Mouse (Mus musculus): Measurements from ENCODE around the gene Thrb.

Thrb gene

DNA sequence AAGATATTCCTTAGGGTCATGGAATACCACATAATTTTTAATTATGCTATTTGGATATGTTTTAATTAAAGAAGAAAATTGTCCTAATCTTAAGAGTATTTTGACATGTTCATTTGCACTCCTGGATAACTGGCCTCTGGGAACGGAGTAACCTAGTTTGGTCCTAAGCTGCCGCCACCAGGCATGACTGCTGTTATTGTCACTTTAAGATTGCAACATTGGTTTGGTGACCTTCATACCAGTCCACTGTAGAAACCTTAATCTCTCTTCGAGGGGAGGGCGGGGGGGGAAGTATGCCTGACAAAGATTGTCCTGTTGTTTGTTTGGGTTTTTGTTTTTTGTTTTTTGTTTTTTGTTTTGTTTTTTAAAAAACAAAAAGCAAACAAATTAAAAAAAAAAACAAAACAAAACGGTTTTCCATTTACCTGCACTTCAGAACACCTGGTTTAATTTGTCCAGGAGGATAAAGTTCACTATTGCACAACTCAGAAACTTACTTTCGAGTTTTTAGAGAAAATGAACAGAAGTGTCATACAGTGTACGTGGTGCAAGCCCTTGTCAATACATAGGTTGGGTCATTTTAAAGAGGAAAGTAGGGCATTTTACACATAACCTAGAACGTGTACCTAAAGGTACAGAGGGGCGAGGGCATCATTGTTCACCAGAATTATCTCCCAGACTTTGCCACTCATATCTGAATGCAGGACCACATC, 38.0 kb downstream of the Thrb start:
- in situ Hi-C loops (cut with MboI; ENCODE audit: low pct_unique_long_range_greater_than_20kb in 1 of 2, low sequenced_read_pairs in 2 of 2, unreplicated experiment in 1 of 2): no loop called here

DNA sequence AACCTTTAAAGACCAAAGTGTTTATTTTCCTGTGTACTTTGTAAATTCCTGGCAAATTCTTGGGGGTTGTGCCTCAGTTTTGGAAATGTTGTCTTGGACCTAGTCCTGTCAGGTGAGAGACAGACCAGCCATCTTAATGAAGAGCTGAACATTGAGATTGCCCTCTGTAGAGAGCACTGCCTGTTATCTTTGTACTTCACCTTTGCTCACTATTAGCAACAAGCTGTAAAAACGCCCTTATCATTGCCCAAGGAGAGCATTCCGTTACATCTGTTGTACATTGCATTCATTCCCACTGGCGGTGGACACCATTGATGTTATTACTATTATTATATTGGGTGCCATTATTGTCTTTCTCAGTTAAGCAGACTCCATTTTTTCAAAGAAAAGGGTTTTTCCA, 40.2 kb downstream of the Thrb start:
- in situ Hi-C loops (cut with MboI; ENCODE audit: low pct_unique_long_range_greater_than_20kb in 1 of 2, low sequenced_read_pairs in 2 of 2, unreplicated experiment in 1 of 2): no loop called here

DNA sequence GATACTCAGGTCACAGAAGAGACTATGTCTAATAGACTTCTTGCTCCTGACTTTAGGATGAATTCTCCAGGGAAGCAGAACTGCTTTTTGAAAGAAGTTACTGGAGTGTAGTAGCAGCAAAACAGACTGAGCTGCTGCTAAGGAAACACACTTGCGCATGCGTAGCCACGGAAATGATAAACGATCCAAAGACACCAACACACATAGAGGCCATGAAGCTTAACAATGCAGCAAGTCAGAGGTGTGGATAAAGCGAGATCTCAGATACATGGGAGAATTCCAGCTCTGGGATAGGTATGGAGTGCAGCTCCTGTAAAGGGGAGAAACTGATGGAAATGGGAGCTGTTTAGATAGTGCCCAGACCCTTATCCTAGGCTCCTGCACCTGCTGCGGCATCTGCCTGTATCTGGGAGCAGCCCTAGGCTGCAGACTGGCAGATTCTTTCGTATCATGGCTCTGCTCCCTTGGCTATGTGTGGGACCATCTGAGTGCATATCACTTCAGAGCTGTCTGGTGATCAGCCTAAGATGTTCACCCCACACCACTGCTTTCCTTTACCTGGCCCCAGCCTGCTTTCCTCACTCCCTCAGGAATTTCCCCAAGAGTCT, 53.3 kb downstream of the Thrb start:
- in situ Hi-C loops (cut with MboI; ENCODE audit: low pct_unique_long_range_greater_than_20kb in 1 of 2, low sequenced_read_pairs in 2 of 2, unreplicated experiment in 1 of 2): no loop called here

DNA sequence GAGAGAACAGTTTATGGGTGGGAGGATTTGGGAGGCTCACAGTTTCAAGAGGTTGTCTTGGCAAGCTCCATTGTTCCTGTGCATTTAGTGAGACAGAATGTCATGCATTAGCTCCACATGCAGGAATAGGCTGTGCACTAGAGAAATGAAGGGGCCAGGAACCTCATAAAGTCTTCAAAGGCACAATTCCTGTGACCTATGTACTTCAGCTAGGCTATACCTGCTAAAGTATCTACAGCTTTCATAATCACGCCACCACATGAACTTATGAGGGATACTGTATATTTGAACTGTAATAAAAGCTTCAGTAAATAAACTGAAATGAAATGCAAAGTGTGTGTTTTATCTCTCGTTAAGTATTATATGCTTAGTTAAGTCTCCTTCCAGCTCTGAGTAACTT, 59.4 kb downstream of the Thrb start:
- in situ Hi-C loops (cut with MboI; ENCODE audit: low pct_unique_long_range_greater_than_20kb in 1 of 2, low sequenced_read_pairs in 2 of 2, unreplicated experiment in 1 of 2): no loop called here

DNA sequence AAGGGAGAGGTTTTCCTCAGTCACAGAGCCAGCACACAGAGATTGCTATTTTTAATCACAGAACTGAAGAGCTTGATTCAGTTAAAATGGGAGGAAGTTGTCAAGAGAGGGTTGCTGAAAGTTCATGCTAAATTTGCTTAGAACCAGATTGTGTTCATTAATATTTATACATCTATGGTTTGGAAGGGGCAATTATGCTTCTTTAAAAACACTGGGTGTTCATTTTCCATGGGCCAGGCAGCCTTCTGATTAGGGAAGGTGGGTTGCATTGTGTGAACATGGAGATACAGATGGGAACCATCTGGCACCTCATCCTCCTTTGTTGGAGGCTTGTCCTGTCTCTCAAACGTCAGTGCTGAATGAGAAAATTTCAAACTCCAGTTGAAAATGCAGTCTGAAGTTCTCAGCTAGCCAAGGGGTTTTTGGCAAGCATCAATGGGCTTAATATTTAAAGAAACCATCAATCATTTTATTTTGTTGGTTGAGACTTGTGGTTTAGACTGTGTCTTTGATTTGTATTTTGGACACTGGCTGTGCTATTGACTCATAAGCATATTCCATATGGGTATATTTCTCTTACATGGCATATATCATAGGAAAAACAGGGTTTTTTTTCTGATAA, 62.9 kb downstream of the Thrb start:
- in situ Hi-C loops (cut with MboI; ENCODE audit: low pct_unique_long_range_greater_than_20kb in 1 of 2, low sequenced_read_pairs in 2 of 2, unreplicated experiment in 1 of 2): no loop called here

DNA sequence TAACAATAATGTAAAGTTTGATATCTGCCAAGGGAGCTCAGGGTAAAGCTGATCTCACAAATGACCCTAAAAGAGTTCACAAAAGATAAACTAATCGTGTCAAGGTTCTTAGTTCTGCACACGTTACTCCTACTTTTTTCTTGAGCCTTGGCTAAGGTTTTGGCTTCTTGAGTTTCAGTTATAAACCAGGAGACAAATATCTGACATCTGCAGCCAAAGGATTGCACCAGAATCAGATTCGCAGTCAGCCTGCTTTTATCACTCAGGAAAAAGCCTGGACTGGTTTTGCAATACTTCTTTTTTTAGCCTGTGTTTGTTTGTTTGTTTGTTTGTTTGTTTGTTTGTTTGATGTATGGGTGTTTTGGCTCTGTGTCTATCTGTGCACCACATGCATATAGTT, 64.5 kb downstream of the Thrb start:
- in situ Hi-C loops (cut with MboI; ENCODE audit: low pct_unique_long_range_greater_than_20kb in 1 of 2, low sequenced_read_pairs in 2 of 2, unreplicated experiment in 1 of 2): no loop called here

DNA sequence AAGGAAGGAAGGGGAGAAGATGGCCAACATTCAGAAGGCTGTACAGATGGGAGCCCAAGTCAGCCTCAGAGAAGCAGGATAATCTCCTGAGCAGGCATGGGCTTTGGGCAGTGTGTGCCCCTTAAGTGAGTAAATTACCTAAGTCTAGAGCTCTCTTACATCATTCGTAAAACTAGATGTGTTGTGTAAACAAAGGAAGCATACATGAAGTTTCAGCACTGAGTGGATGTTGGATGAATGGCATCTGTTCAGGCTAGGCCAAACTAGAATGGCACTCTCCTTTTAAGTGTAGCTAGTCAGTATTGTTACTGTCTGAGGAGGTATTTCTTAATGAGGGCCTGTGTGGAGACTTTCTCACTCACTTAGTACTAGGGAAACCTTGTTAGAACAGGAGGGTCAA, 66.8 kb downstream of the Thrb start:
- in situ Hi-C loops (cut with MboI; ENCODE audit: low pct_unique_long_range_greater_than_20kb in 1 of 2, low sequenced_read_pairs in 2 of 2, unreplicated experiment in 1 of 2): no loop called here

DNA sequence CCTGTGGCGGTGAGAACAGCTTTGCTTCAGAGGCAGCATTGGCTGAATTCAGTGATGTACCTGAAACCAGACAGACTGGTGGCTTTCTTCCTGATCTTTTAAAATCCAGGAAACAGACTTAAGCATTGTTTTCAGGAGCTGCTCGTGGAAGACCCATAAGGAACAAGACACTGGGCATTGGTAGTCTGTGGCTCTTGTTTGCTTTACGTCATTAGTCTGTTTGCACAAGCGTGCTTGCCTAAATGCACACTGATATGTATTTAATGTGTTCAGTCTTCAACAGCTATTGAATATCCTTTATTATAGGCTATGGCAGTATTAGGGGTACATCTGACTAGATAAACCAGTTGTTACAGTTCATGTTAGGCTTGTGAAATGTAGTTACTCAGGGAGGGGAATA, 67.8 kb downstream of the Thrb start:
- in situ Hi-C loops (cut with MboI; ENCODE audit: low pct_unique_long_range_greater_than_20kb in 1 of 2, low sequenced_read_pairs in 2 of 2, unreplicated experiment in 1 of 2): no loop called here

DNA sequence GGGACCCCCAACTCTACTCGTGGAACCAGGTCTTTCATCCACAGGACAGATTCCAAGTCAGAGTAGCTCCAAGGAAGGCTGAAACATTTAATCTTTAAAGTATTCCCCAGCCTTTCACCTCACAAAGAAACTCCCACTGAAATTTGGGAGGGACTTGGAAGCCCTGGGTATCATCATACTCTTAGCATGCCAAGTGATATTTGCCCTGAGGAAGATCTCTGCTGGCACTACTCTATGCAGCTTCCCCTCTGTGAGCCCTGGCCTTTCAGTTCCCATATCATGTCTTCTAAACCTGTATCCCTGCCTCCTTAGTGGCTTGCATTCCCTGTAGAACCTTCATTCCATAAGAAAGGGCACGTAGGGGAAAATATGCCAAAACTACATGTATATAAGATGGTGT, 68.8 kb downstream of the Thrb start:
- in situ Hi-C loops (cut with MboI; ENCODE audit: low pct_unique_long_range_greater_than_20kb in 1 of 2, low sequenced_read_pairs in 2 of 2, unreplicated experiment in 1 of 2): no loop called here

DNA sequence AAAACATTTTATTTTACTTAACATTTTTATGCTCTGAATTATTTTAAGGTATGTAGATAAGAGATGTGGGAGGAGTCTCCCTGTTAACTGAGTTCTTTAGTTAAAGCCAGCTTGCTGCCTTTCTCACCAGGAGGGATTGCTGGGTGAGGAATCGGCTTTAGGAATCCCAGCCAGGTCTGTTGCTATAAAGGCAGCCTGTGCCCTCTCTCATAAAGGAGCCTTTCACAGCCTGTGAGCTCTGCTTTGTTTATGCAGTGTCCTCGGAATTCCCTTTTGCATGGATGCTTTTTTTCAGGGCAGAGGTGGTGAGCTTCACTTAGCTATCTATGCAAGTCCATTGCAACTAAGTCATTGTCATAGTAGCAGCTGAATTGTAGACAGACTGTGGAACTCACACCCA, 71.0 kb downstream of the Thrb start:
- in situ Hi-C loops (cut with MboI; ENCODE audit: low pct_unique_long_range_greater_than_20kb in 1 of 2, low sequenced_read_pairs in 2 of 2, unreplicated experiment in 1 of 2): no loop called here

DNA sequence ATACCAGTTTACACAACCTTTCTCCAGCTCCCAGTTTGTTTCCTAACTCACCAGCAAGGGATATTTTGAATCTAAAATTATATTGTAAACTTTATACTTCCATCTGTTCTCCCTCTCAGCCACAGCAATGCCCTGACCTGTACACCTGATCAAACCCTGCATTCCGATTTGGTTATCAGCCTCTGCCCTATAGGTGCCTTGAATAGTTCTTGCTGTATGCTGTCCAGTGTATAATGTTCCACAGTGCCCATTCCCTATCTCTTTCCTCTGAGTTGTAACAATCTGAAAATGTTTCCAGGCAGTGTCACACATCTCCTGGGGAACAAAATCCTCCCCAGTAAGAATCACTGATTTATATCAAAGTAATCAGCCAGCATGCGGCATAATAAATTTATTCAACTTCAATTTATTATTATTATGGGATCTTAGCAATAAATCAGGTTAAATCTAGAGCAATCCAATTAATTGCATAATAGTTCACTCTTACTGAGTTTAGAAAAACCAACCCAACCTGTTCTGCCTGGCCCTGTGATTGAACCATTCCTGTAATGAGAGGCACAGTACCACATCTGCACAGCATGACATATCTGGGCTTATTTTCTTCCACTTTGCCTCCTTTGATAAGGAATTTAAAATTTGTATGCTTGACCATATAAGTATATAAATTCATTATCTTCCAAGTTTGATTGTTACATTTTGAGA, 73.2 kb downstream of the Thrb start:
- in situ Hi-C loops (cut with MboI; ENCODE audit: low pct_unique_long_range_greater_than_20kb in 1 of 2, low sequenced_read_pairs in 2 of 2, unreplicated experiment in 1 of 2): no loop called here

DNA sequence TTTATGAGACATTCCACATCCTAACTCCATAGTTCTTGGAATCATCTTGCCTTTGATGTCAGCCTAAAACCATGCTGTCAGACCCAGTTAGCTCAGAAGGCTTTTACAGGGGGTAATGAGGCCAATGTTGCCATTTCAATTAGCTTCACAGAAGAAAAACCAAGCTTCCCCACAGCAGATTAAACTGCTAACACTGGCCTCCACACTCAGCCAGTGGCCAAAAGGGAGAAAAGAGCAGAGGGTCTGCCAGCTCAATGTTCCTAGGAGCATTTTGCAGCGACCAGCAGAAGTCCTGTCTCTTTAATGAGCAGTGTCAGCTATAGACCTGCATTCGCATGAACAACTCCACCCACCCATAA, 73.7 kb downstream of the Thrb start:
- in situ Hi-C loops (cut with MboI; ENCODE audit: low pct_unique_long_range_greater_than_20kb in 1 of 2, low sequenced_read_pairs in 2 of 2, unreplicated experiment in 1 of 2): no loop called here

DNA sequence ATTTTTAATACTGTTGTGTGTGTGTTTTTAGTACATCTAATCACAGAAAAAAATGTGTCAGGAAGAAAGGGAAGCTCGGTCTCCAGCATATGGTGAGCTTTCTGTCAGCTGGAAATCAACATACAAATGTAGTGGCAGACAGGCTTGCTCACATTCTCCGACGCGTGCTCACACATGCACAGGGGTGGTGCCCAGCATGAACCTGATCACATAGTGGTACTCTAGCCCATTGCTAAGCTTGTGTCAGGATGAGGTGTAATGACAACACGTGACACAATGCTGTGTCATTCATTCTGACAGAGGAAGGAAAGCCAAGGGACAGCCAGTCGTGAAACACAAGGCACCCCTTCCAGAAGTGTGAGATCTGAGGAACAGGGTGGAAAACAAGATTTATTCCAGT, 75.4 kb downstream of the Thrb start:
- in situ Hi-C loops (cut with MboI; ENCODE audit: low pct_unique_long_range_greater_than_20kb in 1 of 2, low sequenced_read_pairs in 2 of 2, unreplicated experiment in 1 of 2): no loop called here

DNA sequence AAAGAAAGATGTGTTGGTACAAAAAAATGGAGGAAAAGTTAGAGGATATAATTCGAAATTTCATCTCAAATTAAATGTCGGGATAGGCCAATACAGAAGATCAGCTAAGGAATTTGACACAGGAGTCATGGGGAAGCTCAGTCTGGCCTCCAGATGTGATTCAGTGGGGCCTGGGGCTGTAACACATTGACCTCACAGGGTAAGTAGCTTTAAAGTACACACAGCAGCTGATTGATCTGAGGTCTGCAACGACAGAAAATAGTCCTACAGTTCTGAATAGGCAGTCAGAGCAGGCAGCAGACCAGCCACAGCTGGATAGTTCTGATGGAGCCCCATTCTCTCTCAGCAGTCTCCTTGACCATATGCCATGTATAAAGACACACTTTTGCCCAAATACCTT, 80.8 kb downstream of the Thrb start:
- in situ Hi-C loops (cut with MboI; ENCODE audit: low pct_unique_long_range_greater_than_20kb in 1 of 2, low sequenced_read_pairs in 2 of 2, unreplicated experiment in 1 of 2): no loop called here

DNA sequence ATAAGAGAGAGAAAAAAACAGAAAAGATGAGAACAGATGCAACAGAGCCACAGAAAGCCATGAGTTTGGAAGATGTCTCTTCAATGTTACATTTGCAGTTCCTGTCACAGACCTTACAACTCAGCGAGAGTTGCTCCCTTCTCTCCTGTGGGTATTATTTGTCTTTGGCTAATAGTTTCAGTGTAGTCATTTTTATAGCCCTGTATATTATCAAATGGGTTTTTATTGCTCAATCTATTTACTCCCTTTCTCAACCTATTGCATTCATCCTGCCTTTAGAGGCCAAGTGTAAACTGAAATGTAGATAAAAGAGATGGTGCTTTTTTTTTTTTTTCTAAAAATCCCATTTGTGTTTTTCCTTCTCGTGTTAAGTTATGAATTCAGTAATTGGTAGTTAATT, 82.2 kb downstream of the Thrb start:
- in situ Hi-C loops (cut with MboI; ENCODE audit: low pct_unique_long_range_greater_than_20kb in 1 of 2, low sequenced_read_pairs in 2 of 2, unreplicated experiment in 1 of 2): no loop called here

DNA sequence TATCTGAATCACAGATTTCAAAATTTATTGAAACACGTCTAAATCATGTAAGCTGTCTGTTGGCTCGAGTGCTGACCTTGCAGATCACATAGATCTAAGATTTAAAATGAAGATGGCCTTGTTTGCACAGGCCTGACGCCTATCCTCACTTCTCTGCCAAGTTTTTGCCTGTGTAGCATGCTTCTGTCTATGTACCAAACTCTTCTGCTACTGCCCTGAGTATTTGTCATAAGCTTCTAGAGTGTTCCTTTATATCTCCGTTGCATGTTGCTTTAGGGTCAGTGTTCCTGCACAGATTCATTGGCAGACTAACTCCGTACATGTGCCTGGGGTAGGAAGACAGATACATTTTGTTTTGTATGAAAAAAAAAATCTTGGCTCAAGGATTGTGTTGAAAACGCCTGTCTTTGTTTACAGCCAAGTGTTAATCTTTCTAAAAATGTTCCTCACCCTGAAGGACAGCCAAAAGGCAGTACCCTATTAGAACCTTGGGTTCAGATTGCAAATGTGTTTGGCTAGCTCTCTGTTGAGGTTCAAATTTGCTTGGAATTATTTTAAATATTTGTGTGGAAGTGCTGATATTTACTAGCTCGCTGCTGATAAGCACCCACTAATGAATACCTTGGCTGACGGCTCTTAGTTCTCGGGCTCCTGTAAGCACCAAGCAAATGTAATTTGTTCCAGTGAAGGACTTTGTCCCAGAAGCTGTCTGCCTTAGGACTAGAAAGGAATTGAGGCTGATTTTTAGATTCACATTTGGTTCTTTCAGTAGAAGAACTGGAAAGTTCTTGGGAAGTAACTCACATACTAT, 83.0 kb downstream of the Thrb start:
- in situ Hi-C loops (cut with MboI; ENCODE audit: low pct_unique_long_range_greater_than_20kb in 1 of 2, low sequenced_read_pairs in 2 of 2, unreplicated experiment in 1 of 2): no loop called here

DNA sequence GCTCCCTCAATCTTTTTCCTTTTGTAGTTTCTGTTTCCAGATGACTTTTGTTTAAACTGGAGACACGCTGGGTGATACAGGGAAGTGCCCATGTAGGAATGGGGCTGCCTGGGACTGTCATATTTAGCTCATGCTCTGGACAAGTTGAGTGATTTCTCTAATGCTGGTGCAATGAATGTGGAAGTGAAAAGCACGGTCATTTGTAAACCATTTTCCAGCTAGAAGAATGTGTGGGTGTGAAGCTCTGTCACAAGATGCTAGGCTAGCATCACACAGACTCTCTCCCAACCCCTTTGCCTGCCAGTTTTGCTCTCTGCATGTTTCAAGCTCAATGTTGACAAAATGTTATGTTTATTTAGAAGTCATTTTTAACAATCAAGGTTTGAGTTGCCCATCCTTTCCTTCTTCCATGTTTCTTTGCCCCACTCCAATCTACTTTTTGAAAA, 83.7 kb downstream of the Thrb start:
- in situ Hi-C loops (cut with MboI; ENCODE audit: low pct_unique_long_range_greater_than_20kb in 1 of 2, low sequenced_read_pairs in 2 of 2, unreplicated experiment in 1 of 2): no loop called here

DNA sequence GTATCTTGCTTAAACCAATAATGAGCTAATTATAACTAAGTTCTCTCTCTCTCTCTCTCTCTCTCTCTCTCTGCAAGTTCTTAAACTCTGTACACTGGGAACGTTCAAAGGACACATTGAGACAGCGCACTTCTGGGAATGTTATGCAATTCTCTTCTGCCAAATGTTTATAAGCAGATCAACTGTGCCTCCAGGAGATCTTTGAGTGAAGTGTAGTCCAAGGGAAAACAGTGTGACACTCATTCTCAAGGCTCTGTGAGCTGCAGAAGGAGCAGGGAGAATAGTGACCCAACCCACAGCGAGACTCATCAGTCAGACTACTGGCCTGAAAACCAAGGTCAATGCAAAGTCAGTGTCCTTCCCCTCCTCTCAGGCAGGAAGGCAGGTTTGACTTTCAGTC, 87.9 kb downstream of the Thrb start:
- in situ Hi-C loops (cut with MboI; ENCODE audit: low pct_unique_long_range_greater_than_20kb in 1 of 2, low sequenced_read_pairs in 2 of 2, unreplicated experiment in 1 of 2): no loop called here

DNA sequence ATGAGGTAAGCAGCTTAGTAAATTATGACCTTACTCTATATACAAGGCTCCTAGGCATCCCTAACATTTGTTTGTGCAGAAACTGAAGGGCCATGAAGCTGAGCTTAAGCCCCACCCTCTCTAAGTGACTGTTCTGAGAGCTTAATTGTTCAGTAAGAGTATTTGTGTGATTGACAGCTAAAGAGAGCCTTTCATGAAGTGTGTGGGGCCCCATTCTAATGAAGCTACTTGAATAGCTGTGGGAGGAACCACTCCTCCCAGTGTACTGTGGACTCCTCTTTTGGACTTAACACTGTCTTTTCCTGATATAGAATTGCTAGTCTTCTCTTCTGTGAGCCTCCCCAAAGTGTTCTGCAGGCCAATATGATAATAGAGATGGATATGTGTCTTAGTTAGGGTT, 88.9 kb downstream of the Thrb start:
- in situ Hi-C loops (cut with MboI; ENCODE audit: low pct_unique_long_range_greater_than_20kb in 1 of 2, low sequenced_read_pairs in 2 of 2, unreplicated experiment in 1 of 2): no loop called here

Data from mouse embryonic stem cell (cell line).